Comparison of ENCODE assay signal across 11 mouse cellular contexts in genomic region chr2:167510485-167510884, GRCm38 (mm10). TPM values are rescaled to one million over a fixed set of nuclear protein-coding genes. Genes with fewer than 3 reads are reported as not detected.
DNase-seq lines count a peak whose midpoint lies in the region; ATAC-seq and TF ChIP-seq lines count a peak whose summit lies in the region.
"Had no signal": no experiment of that assay in that cellular context is flagged by ENCODE, and none has a peak within 500 bp of the region (broad histone marks: within the 10 kb centered on the region; RNA-seq: fewer than 3 reads in every experiment).

No protein-coding gene starts in this region.

- WGBS in intestine, embryonic 15.5 days: 77% methylated on average over 3 of the region's 3 CpGs
- 74% methylated on average over 3 of the region's 3 CpGs for WGBS in intestine, postnatal 0 days
- 42% methylated on average over 3 of the region's 3 CpGs for WGBS in heart, embryonic 16.5 days
- 85% methylated on average over 3 of the region's 3 CpGs for WGBS in kidney, embryonic 14.5 days

- H3K9me3 ChIP-seq in intestine, embryonic 15.5 days: no peaks in the 10 kb centered on the region
- no peaks in the 10 kb centered on the region for H3K9me3 ChIP-seq in intestine, postnatal 0 days (ENCODE audit: control insufficient read depth)
- no peaks in the 10 kb centered on the region for H3K9me3 ChIP-seq in heart, embryonic 16.5 days (replicated peaks; ENCODE audit: control insufficient read depth, low read length)
- no peaks in the 10 kb centered on the region for H3K9me3 ChIP-seq in kidney, embryonic 14.5 days (ENCODE audit: control insufficient read depth, low read length)
- H3K9me3 ChIP-seq: embryonic facial prominence, embryonic 13.5 days had no signal

- H3K4me2 ChIP-seq in intestine, embryonic 15.5 days (replicated peaks): no peak overlapping the region
- no peak overlapping the region for H3K4me2 ChIP-seq in intestine, postnatal 0 days (replicated peaks; ENCODE audit: low read depth)
- peak overlapping the region; percentile 36 for H3K4me2 ChIP-seq in heart, embryonic 16.5 days (ENCODE audit: low read depth, low read length)
- no peak overlapping the region for H3K4me2 ChIP-seq in kidney, embryonic 14.5 days (replicated peaks; ENCODE audit: low read depth, low read length)
- H3K4me2 ChIP-seq: embryonic facial prominence, embryonic 13.5 days had no signal

- peaks cover 54% of the 10 kb centered on the region for H3K36me3 ChIP-seq in intestine, embryonic 15.5 days
- peaks cover 75% of the 10 kb centered on the region for H3K36me3 ChIP-seq in intestine, postnatal 0 days (ENCODE audit: control insufficient read depth, insufficient read depth)
- peaks cover 50% of the 10 kb centered on the region for H3K36me3 ChIP-seq in heart, embryonic 16.5 days (ENCODE audit: control insufficient read depth, insufficient read depth)
- H3K36me3 ChIP-seq in kidney, embryonic 14.5 days (ENCODE audit: control insufficient read depth, insufficient read depth, low read length): peaks cover 92% of the 10 kb centered on the region

- peak; percentile 60 for DNase-seq in skeletal muscle tissue, adult 2 months (ENCODE audit: low read depth, low spot score)
- no peak for DNase-seq in urinary bladder, postnatal 36 days (ENCODE audit: low spot score in 2 of 2)
- no peak for DNase-seq in layer of hippocampus, postnatal 10 days (ENCODE audit: low spot score in 2 of 2)
- DNase-seq: kidney, adult 11 months; lung, postnatal 14 days had no signal

- no peak for TF ChIP-seq CTCF in intestine, postnatal 0 days (IDR thresholded peaks at IDR 0.05; ENCODE audit: low read depth)

- H3K4me1 ChIP-seq in intestine, embryonic 15.5 days (replicated peaks): peaks cover 13% of the 10 kb centered on the region
- no peaks in the 10 kb centered on the region for H3K4me1 ChIP-seq in intestine, postnatal 0 days (replicated peaks; ENCODE audit: control insufficient read depth, insufficient read depth, low read length)
- peaks cover 35% of the 10 kb centered on the region for H3K4me1 ChIP-seq in heart, embryonic 16.5 days (ENCODE audit: control insufficient read depth, insufficient read depth, low read length)
- H3K4me1 ChIP-seq in kidney, embryonic 14.5 days (ENCODE audit: control insufficient read depth, insufficient read depth, low read length): peaks cover 4% of the 10 kb centered on the region; the same call in 1 of the 2 replicates

- H3K4me3 ChIP-seq in intestine, embryonic 15.5 days (replicated peaks): no peak overlapping the region
- no peak overlapping the region for H3K4me3 ChIP-seq in intestine, postnatal 0 days (ENCODE audit: low read depth, low read length)
- 0 out of 2 replicates have a peak overlapping the region, but pooled peaks have one; percentile 1 for H3K4me3 ChIP-seq in heart, embryonic 16.5 days (ENCODE audit: low read length)
- no peak overlapping the region for H3K4me3 ChIP-seq in kidney, embryonic 14.5 days (ENCODE audit: low read length)
- H3K4me3 ChIP-seq: embryonic facial prominence, embryonic 13.5 days had no signal

- H3K9ac ChIP-seq in intestine, embryonic 15.5 days: no peak overlapping the region
- H3K9ac ChIP-seq in intestine, postnatal 0 days (ENCODE audit: low read depth, low read length): no peak overlapping the region
- peak overlapping the region; percentile 39; the same call in 1 of the 2 replicates for H3K9ac ChIP-seq in heart, embryonic 16.5 days (ENCODE audit: low read length)
- no peak overlapping the region for H3K9ac ChIP-seq in kidney, embryonic 14.5 days (ENCODE audit: low read depth, low read length)
- H3K9ac ChIP-seq: embryonic facial prominence, embryonic 13.5 days had no signal

- H3K27me3 ChIP-seq in intestine, embryonic 15.5 days (replicated peaks): no peaks in the 10 kb centered on the region
- H3K27me3 ChIP-seq in intestine, postnatal 0 days (replicated peaks; ENCODE audit: control insufficient read depth, insufficient read depth, low read length): no peaks in the 10 kb centered on the region
- no peaks in the 10 kb centered on the region for H3K27me3 ChIP-seq in heart, embryonic 16.5 days (ENCODE audit: control insufficient read depth, insufficient read depth, low read length)
- H3K27me3 ChIP-seq in kidney, embryonic 14.5 days (ENCODE audit: control insufficient read depth, insufficient read depth, low read length): no peaks in the 10 kb centered on the region
- H3K27me3 ChIP-seq: embryonic facial prominence, embryonic 13.5 days had no signal

- 0 out of 2 replicates have a peak, but pooled peaks have one; percentile 24 for ATAC-seq in intestine, embryonic 15.5 days
- no peak for ATAC-seq in intestine, postnatal 0 days
- peak; percentile 21 for ATAC-seq in activated CD4-positive, CD25-positive, alpha-beta regulatory T cell, adult 4 months
- peak; percentile 54; the same call in 1 of the 2 replicates for ATAC-seq in heart, embryonic 16.5 days (replicated peaks; ENCODE audit: extremely low read depth, insufficient read depth, low FRiP score)
- ATAC-seq in kidney, embryonic 14.5 days (ENCODE audit: low FRiP score, low TSS enrichment): no peak

- no peak overlapping the region for H3K27ac ChIP-seq in intestine, embryonic 15.5 days
- H3K27ac ChIP-seq in intestine, postnatal 0 days (ENCODE audit: low read depth, low read length): no peak overlapping the region
- H3K27ac ChIP-seq in heart, embryonic 16.5 days (ENCODE audit: low read length): peak overlapping the region; percentile 81
- H3K27ac ChIP-seq in kidney, embryonic 14.5 days (ENCODE audit: low read depth, low read length): no peak overlapping the region
- H3K27ac ChIP-seq: embryonic facial prominence, embryonic 13.5 days had no signal

RNA-seq across cellular contexts. Expression of gene Spata2, which starts 17.8 kb away (rescaled TPM):
- 12.7 and 13.8 TPM in 2 replicates for polyA plus RNA-seq in intestine, embryonic 15.5 days (2015; fragmentation: Nextera tagmentation; extraction: Ambion mirVana)
- polyA plus RNA-seq in intestine, postnatal 0 days (2015; fragmentation: Nextera tagmentation; extraction: Ambion mirVana): 11.5 and 13.5 TPM in 2 replicates
- 10 to 100 TPM in 1 of 2 experiments, 1 to 10 TPM in 1; 7.4 to 11.7 TPM for polyA plus RNA-seq in activated CD4-positive, CD25-positive, alpha-beta regulatory T cell, adult 4 months (2017; shearing (Covaris generic))
- 13.4 and 15.8 TPM in 2 replicates for polyA plus RNA-seq in heart, embryonic 16.5 days (2015; fragmentation: Nextera tagmentation; extraction: Ambion mirVana)
- 10.8 and 17.4 TPM in 2 replicates for polyA plus RNA-seq in kidney, embryonic 14.5 days (2014; fragmentation: Nextera tagmentation; extraction: Ambion mirVana)
- 10 to 100 TPM; 64.6 to 65.1 TPM for total RNA-seq in layer of hippocampus, postnatal 10 days (2021)

RNA-seq across cellular contexts. Expression of gene Rnf114, which starts 18.0 kb away (rescaled TPM):
- polyA plus RNA-seq in intestine, embryonic 15.5 days (2015; fragmentation: Nextera tagmentation; extraction: Ambion mirVana): 65.3 and 73.3 TPM in 2 replicates
- 62.2 and 64.8 TPM in 2 replicates for polyA plus RNA-seq in intestine, postnatal 0 days (2015; fragmentation: Nextera tagmentation; extraction: Ambion mirVana)
- 100 to 1,000 TPM; 168 to 181 TPM for polyA plus RNA-seq in activated CD4-positive, CD25-positive, alpha-beta regulatory T cell, adult 4 months (2017; shearing (Covaris generic))
- polyA plus RNA-seq in heart, embryonic 16.5 days (2015; fragmentation: Nextera tagmentation; extraction: Ambion mirVana): 78.5 and 79.0 TPM in 2 replicates
- polyA plus RNA-seq in kidney, embryonic 14.5 days (2014; fragmentation: Nextera tagmentation; extraction: Ambion mirVana): 79.1 and 98.3 TPM in 2 replicates
- total RNA-seq in layer of hippocampus, postnatal 10 days (2021): 10 to 100 TPM; 31.1 to 34.1 TPM

RNA-seq across cellular contexts. Expression of gene Snai1, which starts 27.5 kb away (rescaled TPM):
- polyA plus RNA-seq in intestine, embryonic 15.5 days (2015; fragmentation: Nextera tagmentation; extraction: Ambion mirVana): 14.3 and 16.1 TPM in 2 replicates
- polyA plus RNA-seq in intestine, postnatal 0 days (2015; fragmentation: Nextera tagmentation; extraction: Ambion mirVana): 5.4 and 8.0 TPM in 2 replicates
- polyA plus RNA-seq in activated CD4-positive, CD25-positive, alpha-beta regulatory T cell, adult 4 months (2017; shearing (Covaris generic)): not detected
- polyA plus RNA-seq in heart, embryonic 16.5 days (2015; fragmentation: Nextera tagmentation; extraction: Ambion mirVana): 12.5 and 20.6 TPM in 2 replicates
- polyA plus RNA-seq in kidney, embryonic 14.5 days (2014; fragmentation: Nextera tagmentation; extraction: Ambion mirVana): 40.4 and 40.8 TPM in 2 replicates
- total RNA-seq in layer of hippocampus, postnatal 10 days (2021): 1 to 10 TPM; 1.5 to 1.7 TPM

Comparison
In these comparisons a context has a peak if more than half of its experiments do, and no peak if none do; other contexts are left out.
1. ATAC-seq: peak in intestine, embryonic 15.5 days (single experiment), activated CD4-positive, CD25-positive, alpha-beta regulatory T cell, adult 4 months (single experiment) and heart, embryonic 16.5 days (single experiment); none in intestine, postnatal 0 days (single experiment) and kidney, embryonic 14.5 days (single experiment).